Mouse (Mus musculus): Measurements from ENCODE around the gene Cap2.

The Cap2 gene

GRCm38 (mm10) chr13:46525295-46526255 lies 23.9 kb downstream of the Cap2 start:
- no peak for DNase-seq (ENCODE audit: low spot score in 2 of 2)

GRCm38 (mm10) chr13:46526645-46527044 lies 25.0 kb downstream of the Cap2 start:
- no peak for DNase-seq (ENCODE audit: low spot score in 2 of 2)

GRCm38 (mm10) chr13:46527340-46527739 lies 25.7 kb downstream of the Cap2 start:
- no peak for DNase-seq (ENCODE audit: low spot score in 2 of 2)

GRCm38 (mm10) chr13:46529037-46529436 lies 27.4 kb downstream of the Cap2 start:
- no peak for DNase-seq (ENCODE audit: low spot score in 2 of 2)

- DNase-seq (ENCODE audit: low spot score in 2 of 2) = no peak
These were observed 28.9 kb downstream of the Cap2 start for GRCm38 (mm10) chr13:46530546-46530945.

GRCm38 (mm10) chr13:46531676-46532075 lies 30.0 kb downstream of the Cap2 start:
- DNase-seq (ENCODE audit: low spot score in 2 of 2) = no peak

- no peak for DNase-seq (ENCODE audit: low spot score in 2 of 2)
These were observed 30.6 kb downstream of the Cap2 start for GRCm38 (mm10) chr13:46532276-46532675.

- DNase-seq (ENCODE audit: low spot score in 2 of 2) = no peak
These were observed 31.9 kb downstream of the Cap2 start for GRCm38 (mm10) chr13:46533342-46534129.

GRCm38 (mm10) chr13:46534171-46534968 lies 32.7 kb downstream of the Cap2 start:
- DNase-seq (ENCODE audit: low spot score in 2 of 2) = no peak

GRCm38 (mm10) chr13:46534969-46535785 lies 33.5 kb downstream of the Cap2 start:
- no peak for DNase-seq (ENCODE audit: low spot score in 2 of 2)

- DNase-seq (ENCODE audit: low spot score in 2 of 2) = no peak
These were observed 37.6 kb downstream of the Cap2 start for GRCm38 (mm10) chr13:46539284-46539683.

GRCm38 (mm10) chr13:46540943-46541342 lies 39.3 kb downstream of the Cap2 start:
- DNase-seq (ENCODE audit: low spot score in 2 of 2) = no peak

- DNase-seq (ENCODE audit: low spot score in 2 of 2) = no peak
These were observed 41.1 kb downstream of the Cap2 start for GRCm38 (mm10) chr13:46542782-46543181.

GRCm38 (mm10) chr13:46544608-46545007 lies 43.0 kb downstream of the Cap2 start:
- no peak for DNase-seq (ENCODE audit: low spot score in 2 of 2)

- DNase-seq (ENCODE audit: low spot score in 2 of 2) = no peak
These were observed 43.4 kb downstream of the Cap2 start for GRCm38 (mm10) chr13:46545081-46545480.

- DNase-seq (ENCODE audit: low spot score in 2 of 2) = no peak
These were observed 45.2 kb downstream of the Cap2 start for GRCm38 (mm10) chr13:46546846-46547245.

GRCm38 (mm10) chr13:46547253-46547652 lies 45.6 kb downstream of the Cap2 start:
- no peak for DNase-seq (ENCODE audit: low spot score in 2 of 2)

GRCm38 (mm10) chr13:46548132-46548531 lies 46.5 kb downstream of the Cap2 start:
- DNase-seq (ENCODE audit: low spot score in 2 of 2) = no peak

- DNase-seq (ENCODE audit: low spot score in 2 of 2) = no peak
These were observed 47.0 kb downstream of the Cap2 start for GRCm38 (mm10) chr13:46548600-46549179.

GRCm38 (mm10) chr13:46550627-46551026 lies 49.0 kb downstream of the Cap2 start:
- DNase-seq (ENCODE audit: low spot score in 2 of 2) = no peak

- no peak for DNase-seq (ENCODE audit: low spot score in 2 of 2)
These were observed 53.1 kb downstream of the Cap2 start for GRCm38 (mm10) chr13:46554736-46555135.
